ENCODE assay signal across 9 mouse cellular contexts in the genomic region with DNA sequence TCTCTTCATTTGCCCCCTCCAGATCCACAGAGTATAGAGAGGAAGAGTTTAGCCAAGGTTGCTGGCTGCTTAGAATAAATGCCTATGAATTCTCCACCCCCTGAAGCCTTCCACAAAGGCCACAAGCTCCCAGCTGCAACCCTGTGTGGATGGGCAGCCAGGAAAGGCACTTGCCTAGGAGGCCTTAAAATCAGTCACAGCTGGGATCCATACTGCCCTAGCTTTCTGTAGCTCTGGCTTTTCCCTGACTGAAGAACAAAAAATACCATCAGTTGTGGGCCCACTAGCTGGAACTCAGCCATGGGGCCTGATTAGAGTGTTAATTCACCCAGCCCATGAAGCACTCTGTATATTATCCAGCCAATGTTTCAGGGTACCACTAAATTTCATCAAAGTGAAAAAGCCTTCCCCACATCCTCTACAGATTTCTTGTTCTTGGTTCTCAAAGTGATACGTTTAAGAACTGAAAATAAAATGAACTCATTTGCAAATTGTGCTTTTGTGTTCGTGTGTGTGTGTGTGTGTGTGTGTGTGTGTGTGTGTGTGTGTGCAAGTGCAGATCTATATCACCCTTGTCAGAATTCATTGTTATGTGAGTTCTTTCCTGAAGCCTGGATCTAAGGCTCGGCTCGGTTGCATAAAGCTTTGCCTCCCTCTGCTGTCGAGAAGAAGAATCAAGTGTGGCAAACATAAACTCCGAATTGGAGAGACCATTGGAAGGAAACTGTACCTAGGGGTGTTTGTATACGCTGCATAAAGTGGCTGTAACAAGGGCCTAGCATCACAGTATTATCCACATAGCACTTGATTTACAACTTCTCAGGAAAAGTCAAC.
DNase-seq lines count a peak whose midpoint lies in the region; ATAC-seq and TF ChIP-seq lines count a peak whose summit lies in the region.
"Had no signal": no experiment of that assay in that cellular context is flagged by ENCODE, and none has a peak within 500 bp of the region (broad histone marks: within the 10 kb centered on the region; RNA-seq: fewer than 3 reads in every experiment).

No protein-coding gene starts in this region.

- DNase-seq in heart, postnatal 4 days = peak; percentile 20
- DNase-seq in heart, adult 9 months (ENCODE audit: low spot score in 2 of 2) = no peak
- no peak for DNase-seq in MEL (ENCODE audit: low read depth, low spot score)
- DNase-seq in forebrain, embryonic 11.5 days (ENCODE audit: low spot score) = no peak
- DNase-seq in layer of hippocampus, postnatal 14 days (ENCODE audit: low spot score in 2 of 2) = peak; percentile 38 to 70
- no peak for DNase-seq in adrenal gland, postnatal 4 days (ENCODE audit: low spot score in 2 of 2)
- no peak for DNase-seq in cerebellum, adult 18-20 months

- no peak overlapping the region for H3K4me2 ChIP-seq in forebrain, embryonic 11.5 days (ENCODE audit: low read depth, low read length, severe bottlenecking)
- H3K4me2 ChIP-seq in midbrain, embryonic 15.5 days = no peak overlapping the region
- H3K4me2 ChIP-seq: heart, embryonic 13.5 days had no signal

- TF ChIP-seq RAD21 in MEL (IDR thresholded peaks at IDR 0.05; ENCODE audit: low read depth, low read length) = peak; percentile 71

- no peak overlapping the region for H3K4me3 ChIP-seq in MEL (ENCODE audit: control insufficient read depth in 1 of 2, insufficient read depth in 1 of 2, low read depth in 2 of 2, low read length in 2 of 2)
- H3K4me3 ChIP-seq in forebrain, embryonic 11.5 days (ENCODE audit: low read depth, low read length) = no peak overlapping the region
- no peak overlapping the region for H3K4me3 ChIP-seq in midbrain, embryonic 15.5 days
- H3K4me3 ChIP-seq: heart, embryonic 13.5 days had no signal

- ATAC-seq in forebrain, embryonic 11.5 days (replicated peaks; ENCODE audit: low FRiP score) = peak; percentile 63; the same call in 1 of the 2 replicates
- ATAC-seq in midbrain, embryonic 15.5 days (replicated peaks) = peak; percentile 85

- H3K27me3 ChIP-seq in MEL (ENCODE audit: control insufficient read depth in 1 of 2, insufficient read depth in 2 of 2, low read length in 2 of 2) = no peaks in the 10 kb centered on the region
- no peaks in the 10 kb centered on the region for H3K27me3 ChIP-seq in forebrain, embryonic 11.5 days (ENCODE audit: control insufficient read depth, insufficient read depth, low read length)
- no peaks in the 10 kb centered on the region for H3K27me3 ChIP-seq in midbrain, embryonic 15.5 days (replicated peaks)
- H3K27me3 ChIP-seq: heart, embryonic 13.5 days had no signal

- 23% methylated on average over 7 of the region's 7 CpGs for WGBS in forebrain, embryonic 11.5 days
- WGBS in midbrain, embryonic 15.5 days = 17% methylated on average over 7 of the region's 7 CpGs

- H3K36me3 ChIP-seq in MEL (ENCODE audit: control insufficient read depth in 1 of 2, insufficient read depth in 2 of 2, low read length in 2 of 2) = no peaks in the 10 kb centered on the region
- H3K36me3 ChIP-seq in forebrain, embryonic 11.5 days (ENCODE audit: control insufficient read depth, insufficient read depth, low read length) = no peaks in the 10 kb centered on the region
- H3K36me3 ChIP-seq in midbrain, embryonic 15.5 days (replicated peaks) = no peaks in the 10 kb centered on the region
- H3K36me3 ChIP-seq: heart, embryonic 13.5 days had no signal

- no peak overlapping the region for H3K9ac ChIP-seq in MEL (ENCODE audit: control insufficient read depth, low read depth, low read length, poor library complexity, severe bottlenecking)
- H3K9ac ChIP-seq in forebrain, embryonic 11.5 days (ENCODE audit: low read length) = no peak overlapping the region
- H3K9ac ChIP-seq in midbrain, embryonic 15.5 days = no peak overlapping the region
- H3K9ac ChIP-seq: heart, embryonic 13.5 days had no signal

- no peaks in the 10 kb centered on the region for H3K79me2 ChIP-seq in MEL (ENCODE audit: control insufficient read depth, insufficient read depth, low read length, poor library complexity)

- TF ChIP-seq POLR2A in MEL (IDR thresholded peaks at IDR 0.05; ENCODE audit: control insufficient read depth in 1 of 2, insufficient read depth in 1 of 2, low read depth in 1 of 2, low read length in 2 of 2, poor library complexity in 1 of 2) = no peak

- TF ChIP-seq EP300 in MEL (IDR thresholded peaks at IDR 0.05; ENCODE audit: low read depth in 1 of 2, low read length in 2 of 2) = no peak

- no peaks in the 10 kb centered on the region for H3K9me3 ChIP-seq in MEL (replicated peaks; ENCODE audit: insufficient read depth, low read length)
- H3K9me3 ChIP-seq in forebrain, embryonic 11.5 days (ENCODE audit: control insufficient read depth, low read length) = no peaks in the 10 kb centered on the region
- H3K9me3 ChIP-seq in midbrain, embryonic 15.5 days = no peaks in the 10 kb centered on the region
- H3K9me3 ChIP-seq: heart, embryonic 13.5 days had no signal

- peak; percentile 17 to 57 (median 36) for TF ChIP-seq CTCF in MEL (IDR thresholded peaks at IDR 0.05 in 2 of 3, conservative IDR thresholded peaks at IDR 0.05 in 1 of 3; ENCODE audit: control insufficient read depth in 1 of 3, insufficient read depth in 1 of 3, low read depth in 2 of 3, low read length in 3 of 3, poor library complexity in 1 of 3, severe bottlenecking in 1 of 3)

- no peak overlapping the region for H3K27ac ChIP-seq in MEL (ENCODE audit: control insufficient read depth, low read depth, low read length)
- H3K27ac ChIP-seq in forebrain, embryonic 11.5 days (ENCODE audit: low read depth, low read length) = no peak overlapping the region
- H3K27ac ChIP-seq in midbrain, embryonic 15.5 days = no peak overlapping the region
- H3K27ac ChIP-seq: heart, embryonic 13.5 days had no signal

- H3K4me1 ChIP-seq in MEL (ENCODE audit: control insufficient read depth in 1 of 2, insufficient read depth in 2 of 2, low read length in 2 of 2) = no peaks in the 10 kb centered on the region
- no peaks in the 10 kb centered on the region for H3K4me1 ChIP-seq in forebrain, embryonic 11.5 days (replicated peaks; ENCODE audit: control insufficient read depth, insufficient read depth, low read length)
- H3K4me1 ChIP-seq in midbrain, embryonic 15.5 days = 0 out of 2 replicates have a peak, but pooled peaks cover 4% of the 10 kb centered on the region
- H3K4me1 ChIP-seq: heart, embryonic 13.5 days had no signal

TF ChIP-seq in MEL, 35 proteins besides CTCF, POLR2A, EP300 and RAD21:
- peak; percentile 65 for TF ChIP-seq ZC3H11A (IDR thresholded peaks at IDR 0.05; ENCODE audit: low read depth, low read length)
- no peak for TF ChIP-seq ZMIZ1 (IDR thresholded peaks at IDR 0.05; ENCODE audit: low read depth, low read length)
- peak; percentile 59 for TF ChIP-seq SMC3 (IDR thresholded peaks at IDR 0.05; ENCODE audit: low read depth, low read length)

Comparison
In these comparisons a context has a peak if more than half of its experiments do, and no peak if none do; other contexts are left out.
1. DNase-seq: peak in heart, postnatal 4 days (single experiment) and layer of hippocampus, postnatal 14 days (2 of 2); none in heart, adult 9 months (0 of 2), MEL (single experiment), forebrain, embryonic 11.5 days (single experiment), adrenal gland, postnatal 4 days (0 of 2) and cerebellum, adult 18-20 months (0 of 2).